Mouse (Mus musculus) hematopoietic stem cell, adult 5-6 weeks (primary cell): ENCODE measurements around the gene Ldb3. TPM values are rescaled to one million over a fixed set of nuclear protein-coding genes. Genes with fewer than 3 reads are reported as not detected.

Source experiments
- ATAC-seq, 2 experiments: fragments of 125-278 bp in 1 of 2; replicated peaks in 1 of 2; 2 replicates each; pipeline ENCODE4 v1.8.0; 2016 to 2017; ENCODE audit warnings: inconsistent platforms in 2 of 2, mild to moderate bottlenecking in 2 of 2, moderate number of reproducible peaks in 2 of 2, low read depth in 1 of 2, moderate TSS enrichment in 1 of 2; ENCODE audit not compliant: low FRiP score in 2 of 2, poor library complexity in 2 of 2, severe bottlenecking in 2 of 2, insufficient read depth in 1 of 2, low TSS enrichment in 1 of 2
- total RNA-seq: library from RNA; stranded (forward); fragments of 172-1452, 232-1000 nt; gene quantifications from 2 replicates; pipeline ENCODE4 v1.2.3, GENCODE M21; 2017

Gene Ldb3
- total RNA-seq, 1 experiment from 2014 or later, result 0.05 TPM

DNA sequence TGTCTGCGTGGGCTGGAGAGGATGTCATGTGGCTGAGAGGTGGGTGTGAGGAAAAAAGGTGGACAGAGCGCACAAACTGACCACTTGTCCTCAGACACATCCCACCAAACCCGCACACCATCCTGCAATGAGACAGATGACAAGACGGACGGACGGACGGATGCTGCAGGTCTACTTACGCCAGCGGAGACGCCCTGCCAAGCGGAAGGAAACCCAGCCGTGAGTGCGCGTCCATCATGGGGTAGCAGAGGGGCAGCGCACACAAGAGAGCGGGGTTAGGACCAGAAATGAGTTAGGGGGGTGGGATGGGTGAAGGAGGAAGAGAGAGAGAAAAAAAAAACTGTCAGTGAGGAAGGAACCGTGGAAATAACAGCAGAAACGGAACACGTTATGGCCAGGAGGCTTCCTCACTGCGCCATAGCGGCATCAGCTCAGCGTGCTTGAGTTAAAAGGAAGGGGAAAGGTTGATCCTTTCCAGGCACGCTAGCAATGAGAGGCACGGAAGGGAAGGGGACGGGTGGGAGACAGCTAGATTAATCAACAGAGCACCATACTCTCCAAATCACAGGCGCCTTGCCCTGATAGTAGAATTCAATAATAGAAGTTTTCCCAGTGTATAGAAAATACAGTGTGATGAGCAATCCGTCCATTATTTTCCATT is 18.8 kb downstream of the Ldb3 start:
- no peak for ATAC-seq

GRCm38 (mm10) chr14:34568626-34569025 is 19.9 kb downstream of the Ldb3 start:
- ATAC-seq, result no peak

- ATAC-seq, result no peak
Measured at GRCm38 (mm10) chr14:34567697-34568096, 20.8 kb downstream of the Ldb3 start.

DNA sequence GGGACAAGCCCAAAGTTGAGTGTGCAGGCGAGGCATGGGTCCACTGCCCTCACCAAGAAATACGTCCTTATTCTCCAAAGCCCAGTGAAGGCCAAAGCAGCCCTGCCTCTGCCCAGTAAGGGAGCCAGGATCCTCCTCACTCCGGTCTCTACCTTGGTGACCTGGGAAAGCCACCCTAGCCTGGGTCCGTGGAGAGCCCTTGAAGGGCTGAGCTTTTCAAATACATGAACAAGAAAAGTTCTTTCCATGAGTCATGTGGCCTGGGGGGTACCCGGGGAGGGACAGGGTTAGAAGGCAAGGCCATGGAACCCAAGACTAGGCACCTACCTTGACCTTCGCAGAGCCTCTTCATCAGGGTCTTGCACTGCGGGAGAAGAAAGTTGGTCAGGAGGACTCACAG is 22.0 kb downstream of the Ldb3 start:
- no peak for ATAC-seq

GRCm38 (mm10) chr14:34565711-34566110 is 22.8 kb downstream of the Ldb3 start:
- ATAC-seq, result no peak

GRCm38 (mm10) chr14:34564646-34565045 is 23.8 kb downstream of the Ldb3 start:
- ATAC-seq, result no peak

DNA sequence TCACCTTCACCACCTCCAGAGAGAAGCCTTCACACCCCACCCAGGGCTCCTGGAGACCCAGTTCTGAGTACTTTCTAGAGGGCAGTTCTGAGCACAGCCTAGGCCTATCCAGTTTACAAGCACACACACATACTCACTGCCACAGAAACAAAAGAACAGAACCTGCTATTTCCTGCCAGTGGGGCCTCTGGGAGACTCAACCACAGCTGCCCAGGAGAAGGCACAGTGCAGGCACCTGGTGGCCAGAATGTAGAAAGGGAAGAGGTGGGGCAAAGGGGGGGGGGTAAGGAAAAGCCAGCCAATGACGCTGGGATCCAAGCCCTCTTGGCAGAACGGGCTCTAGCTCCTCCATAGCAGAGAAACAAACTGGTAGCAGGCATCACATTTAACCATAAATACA is 26.1 kb downstream of the Ldb3 start:
- peak; percentile 58 to 78 for ATAC-seq

DNA sequence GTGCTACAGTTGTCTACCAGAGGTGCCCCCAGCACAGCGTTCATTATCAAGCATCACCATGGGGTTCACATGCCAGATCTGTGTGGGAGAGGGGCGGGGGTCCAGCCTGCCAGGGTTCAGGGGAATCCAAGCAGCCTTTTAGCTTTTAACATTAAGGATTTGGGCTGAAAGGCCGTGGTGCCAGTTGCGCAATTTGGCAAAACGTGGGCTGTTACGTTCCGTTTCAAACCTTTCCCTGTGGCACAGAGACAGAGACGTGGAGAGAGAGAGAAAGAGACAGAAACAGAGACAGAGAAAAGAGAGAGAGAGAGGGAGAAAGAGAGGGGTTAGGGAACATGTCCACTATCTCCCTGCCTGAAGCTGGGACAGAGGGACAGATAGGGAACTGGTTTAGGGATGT is 26.8 kb downstream of the Ldb3 start:
- no peak for ATAC-seq

DNA sequence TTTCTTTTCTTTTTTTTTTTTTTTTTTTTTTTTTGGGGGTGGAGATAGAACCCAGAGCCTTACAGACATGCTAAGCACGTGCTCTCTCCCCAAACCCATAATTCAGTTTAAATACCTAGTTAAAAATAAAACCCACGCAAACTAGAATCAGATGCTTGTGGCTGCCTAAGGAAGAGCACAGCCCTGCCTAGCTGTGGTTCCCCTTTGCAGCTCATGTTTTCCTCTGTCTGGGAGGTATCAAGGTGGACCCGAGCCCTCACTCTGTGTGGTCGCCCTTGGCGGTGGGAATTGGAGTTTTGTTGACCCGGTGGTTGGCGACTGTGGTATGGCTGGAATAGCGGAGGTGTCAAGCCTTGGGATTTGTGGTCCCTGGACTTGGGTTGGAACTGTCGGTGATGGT is 29.5 kb downstream of the Ldb3 start:
- ATAC-seq, result no peak

DNA sequence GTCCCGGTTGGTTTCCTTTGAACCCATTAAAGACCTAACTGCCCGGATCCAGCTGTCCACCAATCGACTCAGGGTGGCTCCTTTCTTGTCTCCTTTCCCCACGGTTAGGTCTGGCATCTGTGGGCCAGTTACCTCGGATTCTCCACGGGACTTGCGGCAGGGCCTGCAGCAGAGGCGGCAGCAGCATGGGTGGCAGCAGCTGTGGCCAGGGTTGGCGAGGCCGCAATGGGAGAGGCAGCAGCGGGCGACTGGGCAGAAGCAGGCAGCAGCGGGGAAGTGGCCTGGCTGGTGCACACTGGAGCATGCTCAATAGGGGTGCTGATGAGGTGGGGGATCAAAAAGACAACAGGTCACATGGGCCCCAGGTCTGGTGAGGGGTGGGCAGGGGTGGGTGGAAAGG is 33.3 kb downstream of the Ldb3 start:
- no peak for ATAC-seq

DNA sequence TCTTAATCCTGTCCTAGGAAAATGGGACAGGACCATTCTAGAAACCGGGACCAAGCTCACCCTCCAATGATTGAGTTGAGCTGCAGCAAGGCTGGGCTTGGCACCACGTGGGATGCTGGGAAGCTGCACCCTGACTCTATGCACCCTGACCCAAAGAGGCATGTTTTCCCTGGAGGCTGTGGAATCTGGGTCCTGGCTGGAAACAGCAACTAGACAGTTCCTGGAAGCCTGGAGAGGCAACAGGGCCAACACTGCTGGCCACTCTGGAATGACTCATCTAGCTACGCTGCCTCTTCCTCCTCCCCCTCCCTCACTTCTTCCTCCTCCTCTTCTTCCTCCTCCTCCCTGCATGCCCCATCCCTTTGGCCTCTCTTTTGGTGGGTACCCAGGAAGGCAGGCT is 34.4 kb downstream of the Ldb3 start:
- no peak for ATAC-seq

- no peak for ATAC-seq
Measured at GRCm38 (mm10) chr14:34553470-34553869, 35.0 kb downstream of the Ldb3 start.

DNA sequence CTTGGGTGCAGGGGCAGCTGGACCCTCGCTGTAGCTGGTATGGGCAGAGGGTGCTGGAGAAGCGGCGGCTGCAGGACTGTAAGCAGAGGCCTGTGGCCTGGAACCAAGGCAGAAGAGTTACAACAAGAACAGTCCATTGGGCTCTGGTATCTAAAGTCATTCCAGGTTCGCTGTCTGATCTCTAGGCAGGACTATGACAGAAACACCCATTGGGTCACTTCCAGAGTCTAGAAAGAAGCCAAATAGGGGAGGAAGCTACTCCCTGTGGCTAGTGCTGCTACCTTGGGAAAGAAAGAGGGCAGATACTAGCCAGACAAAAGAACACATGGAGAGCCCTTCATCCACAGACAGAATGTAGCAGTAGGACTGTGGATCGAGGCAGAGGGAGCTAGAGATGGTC is 36.3 kb downstream of the Ldb3 start:
- no peak for ATAC-seq

DNA sequence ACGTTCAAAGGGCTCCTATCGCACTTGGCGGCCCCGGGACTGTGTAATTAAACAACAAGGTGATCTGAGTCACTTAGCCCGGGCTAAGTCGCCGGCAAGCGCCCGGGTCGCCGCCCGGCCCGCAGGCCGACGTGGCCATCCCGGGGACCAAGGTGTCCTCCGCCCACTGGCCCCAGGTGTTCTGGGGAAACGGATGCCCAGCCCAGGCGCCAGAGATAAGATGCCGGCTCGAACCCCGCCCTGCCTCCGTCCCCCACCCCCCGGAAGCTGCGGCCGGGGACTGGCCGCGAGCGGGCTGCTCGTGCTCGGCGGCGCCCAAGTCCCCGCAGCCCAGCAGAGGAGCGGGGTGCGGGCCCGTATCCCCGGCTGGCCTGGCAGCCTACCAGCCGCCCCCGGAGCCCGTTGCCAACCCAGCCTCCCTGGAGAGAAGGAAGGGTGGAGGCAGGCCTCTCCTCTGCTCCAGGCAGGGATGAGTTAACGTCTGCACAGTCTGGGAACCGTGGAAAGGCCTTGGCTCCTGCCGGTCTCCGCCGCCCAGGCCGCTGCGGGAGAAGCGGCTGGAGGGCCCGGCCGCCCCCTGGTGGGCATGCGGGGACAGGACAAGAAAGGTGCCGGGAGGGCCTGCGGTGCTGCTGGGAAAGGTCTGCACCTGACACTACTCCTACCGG is 39.3 kb downstream of the Ldb3 start:
- ATAC-seq, result peak; percentile 75 to 89

GRCm38 (mm10) chr14:34548391-34549001 is 40.0 kb downstream of the Ldb3 start:
- ATAC-seq, result peak; percentile 42 to 54; a peak in 3 of 4 replicates

GRCm38 (mm10) chr14:34544545-34544944 is 43.9 kb downstream of the Ldb3 start:
- ATAC-seq, result no peak

- ATAC-seq, result no peak
Measured at GRCm38 (mm10) chr14:34544001-34544400, 44.5 kb downstream of the Ldb3 start.

- no peak for ATAC-seq
Measured at GRCm38 (mm10) chr14:34543596-34543995, 44.9 kb downstream of the Ldb3 start.

GRCm38 (mm10) chr14:34541896-34542295 is 46.6 kb downstream of the Ldb3 start:
- ATAC-seq, result no peak
